14 mouse cellular contexts compared by ENCODE assay signal in genomic region chr14:76605931-76606534, GRCm38 (mm10). TPM values are rescaled to one million over a fixed set of nuclear protein-coding genes. Genes with fewer than 3 reads are reported as not detected.
DNase-seq lines count a peak whose midpoint lies in the region; ATAC-seq lines count a peak whose summit lies in the region.
"Had no signal": no experiment of that assay in that cellular context is flagged by ENCODE, and none has a peak within 500 bp of the region (broad histone marks: within the 10 kb centered on the region; RNA-seq: fewer than 3 reads in every experiment).

No protein-coding gene starts in this region.

- WGBS in intestine, embryonic 14.5 days, result 39% methylated on average over 13 of the region's 13 CpGs
- 51% methylated on average over 13 of the region's 13 CpGs for whole genome bisulfite sequencing in intestine, embryonic 15.5 days
- 27% methylated on average over 13 of the region's 13 CpGs for WGBS in limb, embryonic 15.5 days

- H3K36me3 ChIP-seq in intestine, embryonic 14.5 days (ENCODE audit: control insufficient read depth, insufficient read depth, low read length), result no peaks in the 10 kb centered on the region
- H3K36me3 ChIP-seq in intestine, embryonic 15.5 days, result no peaks in the 10 kb centered on the region
- H3K36me3 ChIP-seq in limb, embryonic 15.5 days, result no peaks in the 10 kb centered on the region

- H3K4me2 ChIP-seq in intestine, embryonic 14.5 days (ENCODE audit: low read length), result 0 out of 2 replicates have a peak overlapping the region, but pooled peaks have one; percentile 1
- H3K4me2 ChIP-seq in intestine, embryonic 15.5 days (replicated peaks), result no peak overlapping the region
- no peak overlapping the region; the same call in 1 of the 2 replicates for H3K4me2 ChIP-seq in limb, embryonic 15.5 days

- peaks cover 9% of the 10 kb centered on the region for H3K4me1 ChIP-seq in intestine, embryonic 14.5 days (replicated peaks; ENCODE audit: control insufficient read depth, insufficient read depth, low read length)
- peaks cover 4% of the 10 kb centered on the region; the same call in 1 of the 2 replicates for H3K4me1 ChIP-seq in intestine, embryonic 15.5 days (replicated peaks)
- peaks cover 34% of the 10 kb centered on the region for H3K4me1 ChIP-seq in limb, embryonic 15.5 days

- no peak for DNase-seq in intestine, embryonic 14.5 days (ENCODE audit: low spot score)
- peak; percentile 57 for DNase-seq in MN1 (ENCODE audit: low spot score)
- DNase-seq in brain, adult 2 months (ENCODE audit: low read depth, low spot score), result peak; percentile 66
- no peak for DNase-seq in cerebellum, postnatal 36 days
- no peak for DNase-seq in thymus, postnatal 4 days
- DNase-seq: cerebellum, adult 9-10 months; gastrocnemius, postnatal 36 days; lung, adult 2 months had no signal

- no peak for ATAC-seq in intestine, embryonic 14.5 days (replicated peaks; ENCODE audit: low FRiP score, low TSS enrichment, low read depth)
- ATAC-seq in intestine, embryonic 15.5 days, result no peak
- 0 out of 2 replicates have a peak, but pooled peaks have one; percentile 22 for ATAC-seq in limb, embryonic 15.5 days (ENCODE audit: insufficient number of reproducible peaks, low FRiP score, low TSS enrichment, low read depth)
- ATAC-seq: intestine, embryonic 16.5 days had no signal

- H3K9me3 ChIP-seq in intestine, embryonic 14.5 days (ENCODE audit: control insufficient read depth, low read length), result no peaks in the 10 kb centered on the region
- H3K9me3 ChIP-seq in intestine, embryonic 15.5 days, result no peaks in the 10 kb centered on the region
- H3K9me3 ChIP-seq in limb, embryonic 15.5 days, result no peaks in the 10 kb centered on the region

- H3K9ac ChIP-seq in intestine, embryonic 14.5 days (ENCODE audit: low read length), result no peak overlapping the region
- no peak overlapping the region for H3K9ac ChIP-seq in intestine, embryonic 15.5 days
- no peak overlapping the region for H3K9ac ChIP-seq in limb, embryonic 15.5 days

- H3K27ac ChIP-seq in intestine, embryonic 14.5 days (ENCODE audit: low read depth), result peak overlapping the region; percentile 3; the same call in 1 of the 2 replicates
- H3K27ac ChIP-seq in intestine, embryonic 15.5 days, result no peak overlapping the region
- H3K27ac ChIP-seq in limb, embryonic 15.5 days, result peak overlapping the region; percentile 71
- H3K27ac ChIP-seq: layer of hippocampus, adult 2 months had no signal

- H3K4me3 ChIP-seq in intestine, embryonic 14.5 days (ENCODE audit: low read depth, low read length), result no peak overlapping the region
- no peak overlapping the region for H3K4me3 ChIP-seq in intestine, embryonic 15.5 days (replicated peaks)
- H3K4me3 ChIP-seq in limb, embryonic 15.5 days, result no peak overlapping the region
- H3K4me3 ChIP-seq: erythroblast, embryonic 14.5 days; layer of hippocampus, adult 2 months; myocyte had no signal

- no peaks in the 10 kb centered on the region for H3K27me3 ChIP-seq in intestine, embryonic 14.5 days (replicated peaks; ENCODE audit: control insufficient read depth, insufficient read depth, low read length)
- no peaks in the 10 kb centered on the region for H3K27me3 ChIP-seq in intestine, embryonic 15.5 days (replicated peaks)
- H3K27me3 ChIP-seq in limb, embryonic 15.5 days, result no peaks in the 10 kb centered on the region

RNA-seq across cellular contexts. Expression of gene Serp2, which starts 49.3 kb away (rescaled TPM):
- polyA plus RNA-seq in intestine, embryonic 14.5 days (2014; fragmentation: Nextera tagmentation; extraction: Ambion mirVana), result 13.0 and 13.6 TPM in 2 replicates
- 8.6 and 10.0 TPM in 2 replicates for polyA plus RNA-seq in intestine, embryonic 15.5 days (2015; fragmentation: Nextera tagmentation; extraction: Ambion mirVana)
- polyA plus RNA-seq in limb, embryonic 15.5 days (2015; fragmentation: Nextera tagmentation; extraction: Ambion mirVana), result 9.7 and 9.8 TPM in 2 replicates

Comparison
In these comparisons a context has a peak if more than half of its experiments do, and no peak if none do; other contexts are left out.
1. DNase-seq: peak in MN1 (single experiment) and brain, adult 2 months (single experiment); none in intestine, embryonic 14.5 days (single experiment), cerebellum, postnatal 36 days (0 of 2) and thymus, postnatal 4 days (single experiment).